Mouse (Mus musculus) cerebellum, adult 9-10 months (tissue): ENCODE measurements around the gene Ap2a1.
A peak's percentile ranks its signal among the peaks of the same experiment; 100 is the strongest.
"Not testable (repeated sequence)": the region's sequence is repeated elsewhere in the genome, so short reads cannot be mapped to it uniquely, and the experiment has no call there.

Experiments
- DNase-seq: peaks from one replicate; pipeline ENCODE4 v3.0.0; 2022

Gene Ap2a1

GRCm38 (mm10) chr7:44893197-44893596, 36.1 kb downstream of the Ap2a1 start:
- DNase-seq = no peak

GRCm38 (mm10) chr7:44892276-44892921, 36.9 kb downstream of the Ap2a1 start, which contains the start of gene Med25:
Med25 (minus strand) TSS chr7:44892712.
- DNase-seq = peak; percentile 94

- no peak for DNase-seq
Measured at GRCm38 (mm10) chr7:44891611-44892010, 37.7 kb downstream of the Ap2a1 start.

GRCm38 (mm10) chr7:44890737-44891136, 38.6 kb downstream of the Ap2a1 start:
- DNase-seq = no peak

GRCm38 (mm10) chr7:44890180-44890579, 39.1 kb downstream of the Ap2a1 start:
- no peak for DNase-seq

- DNase-seq = no peak
Measured at GRCm38 (mm10) chr7:44888256-44889105, 40.8 kb downstream of the Ap2a1 start.

GRCm38 (mm10) chr7:44886964-44887363, 42.3 kb downstream of the Ap2a1 start:
- DNase-seq = no peak

GRCm38 (mm10) chr7:44884637-44885036, 44.7 kb downstream of the Ap2a1 start:
- DNase-seq = no peak

GRCm38 (mm10) chr7:44883036-44883435, 46.3 kb downstream of the Ap2a1 start:
- no peak for DNase-seq

- no peak for DNase-seq
Measured at GRCm38 (mm10) chr7:44877833-44878232, 51.5 kb downstream of the Ap2a1 start.

GRCm38 (mm10) chr7:44871774-44872173, 57.5 kb downstream of the Ap2a1 start:
- not testable (repeated sequence) for DNase-seq

- peak; percentile 54 for DNase-seq
Measured at GRCm38 (mm10) chr7:44871181-44871580, 58.1 kb downstream of the Ap2a1 start.

GRCm38 (mm10) chr7:44870614-44871013, 58.7 kb downstream of the Ap2a1 start:
- DNase-seq = peak; percentile 70

- peak; percentile 98 for DNase-seq
Measured at GRCm38 (mm10) chr7:44869697-44870528, 59.4 kb downstream of the Ap2a1 start, which contains the start of gene Ptov1. Ptov1 (minus strand) TSS chr7:44869788.

- DNase-seq = peak; percentile 76
Measured at GRCm38 (mm10) chr7:44868919-44869696, 60.2 kb downstream of the Ap2a1 start.

GRCm38 (mm10) chr7:44868465-44868864, 60.8 kb downstream of the Ap2a1 start:
- no peak for DNase-seq

GRCm38 (mm10) chr7:44867802-44868201, 61.5 kb downstream of the Ap2a1 start:
- peak; percentile 57 for DNase-seq

GRCm38 (mm10) chr7:44867010-44867702, 62.1 kb downstream of the Ap2a1 start:
- peak; percentile 58 for DNase-seq

- DNase-seq = peak; percentile 63
Measured at GRCm38 (mm10) chr7:44866276-44867009, 62.9 kb downstream of the Ap2a1 start.

GRCm38 (mm10) chr7:44864595-44865542, 64.4 kb downstream of the Ap2a1 start:
- peak; percentile 59 for DNase-seq
